Mouse (Mus musculus): ENCODE measurements around the gene Insrr. TPM values are rescaled to one million over a fixed set of nuclear protein-coding genes. Genes with fewer than 3 reads are reported as not detected.

The Insrr gene
- polyA plus RNA-seq, 1 experiment from 2014 or later, result 1.5 TPM

Other genes starting within 250 kb of the Insrr start
- 17.4 and 17.8 TPM in 2 replicates for gene Arhgef11, start 179.4 kb upstream of the Insrr start, polyA plus RNA-seq (2015; fragmentation: Nextera tagmentation; extraction: Ambion mirVana)
- gene Lrrc71, start 48.3 kb upstream of the Insrr start, polyA plus RNA-seq (2015; fragmentation: Nextera tagmentation; extraction: Ambion mirVana), result 0.66 and 0.84 TPM in 2 replicates
- 6.1 and 8.4 TPM in 2 replicates for gene Ntrk1, start 1.8 kb upstream of the Insrr start, polyA plus RNA-seq (2015; fragmentation: Nextera tagmentation; extraction: Ambion mirVana)
- gene Pear1, start 27.4 kb downstream of the Insrr start, polyA plus RNA-seq (2015; fragmentation: Nextera tagmentation; extraction: Ambion mirVana), result 40.8 and 51.0 TPM in 2 replicates
- gene Sh2d2a, start 49.8 kb downstream of the Insrr start, polyA plus RNA-seq (2015; fragmentation: Nextera tagmentation; extraction: Ambion mirVana), result 0.09 TPM in 1 of 2 replicates, not detected in the other
- 14.4 and 16.1 TPM in 2 replicates for gene Prcc, start 88.7 kb downstream of the Insrr start, polyA plus RNA-seq (2015; fragmentation: Nextera tagmentation; extraction: Ambion mirVana)
- 221 and 234 TPM in 2 replicates for gene Hdgf, start 109.4 kb downstream of the Insrr start, polyA plus RNA-seq (2015; fragmentation: Nextera tagmentation; extraction: Ambion mirVana)
- 85.4 TPM in 2 replicates for gene Mrpl24, start 122.6 kb downstream of the Insrr start, polyA plus RNA-seq (2015; fragmentation: Nextera tagmentation; extraction: Ambion mirVana)
- 62.5 and 64.3 TPM in 2 replicates for gene Isg20l2, start 133.4 kb downstream of the Insrr start, polyA plus RNA-seq (2015; fragmentation: Nextera tagmentation; extraction: Ambion mirVana)
- 17.7 and 23.0 TPM in 2 replicates for gene Rrnad1, start 133.8 kb downstream of the Insrr start, polyA plus RNA-seq (2015; fragmentation: Nextera tagmentation; extraction: Ambion mirVana)
- 81.1 and 82.3 TPM in 2 replicates for gene Crabp2, start 151.7 kb downstream of the Insrr start, polyA plus RNA-seq (2015; fragmentation: Nextera tagmentation; extraction: Ambion mirVana)
- 31.1 and 34.6 TPM in 2 replicates for gene Nes, start 174.1 kb downstream of the Insrr start, polyA plus RNA-seq (2015; fragmentation: Nextera tagmentation; extraction: Ambion mirVana)
- gene Bcan, start 203.3 kb downstream of the Insrr start, polyA plus RNA-seq (2015; fragmentation: Nextera tagmentation; extraction: Ambion mirVana), result 0.17 and 0.33 TPM in 2 replicates
- gene Hapln2, start 230.6 kb downstream of the Insrr start, polyA plus RNA-seq (2015; fragmentation: Nextera tagmentation; extraction: Ambion mirVana), result 0.12 and 0.23 TPM in 2 replicates
- 38.2 and 45.4 TPM in 2 replicates for gene Gpatch4, start 246.2 kb downstream of the Insrr start, polyA plus RNA-seq (2015; fragmentation: Nextera tagmentation; extraction: Ambion mirVana)

Data from kidney, embryonic 15.5 days (tissue).